Mouse (Mus musculus): ENCODE data around the gene Tldc1.

DNA sequence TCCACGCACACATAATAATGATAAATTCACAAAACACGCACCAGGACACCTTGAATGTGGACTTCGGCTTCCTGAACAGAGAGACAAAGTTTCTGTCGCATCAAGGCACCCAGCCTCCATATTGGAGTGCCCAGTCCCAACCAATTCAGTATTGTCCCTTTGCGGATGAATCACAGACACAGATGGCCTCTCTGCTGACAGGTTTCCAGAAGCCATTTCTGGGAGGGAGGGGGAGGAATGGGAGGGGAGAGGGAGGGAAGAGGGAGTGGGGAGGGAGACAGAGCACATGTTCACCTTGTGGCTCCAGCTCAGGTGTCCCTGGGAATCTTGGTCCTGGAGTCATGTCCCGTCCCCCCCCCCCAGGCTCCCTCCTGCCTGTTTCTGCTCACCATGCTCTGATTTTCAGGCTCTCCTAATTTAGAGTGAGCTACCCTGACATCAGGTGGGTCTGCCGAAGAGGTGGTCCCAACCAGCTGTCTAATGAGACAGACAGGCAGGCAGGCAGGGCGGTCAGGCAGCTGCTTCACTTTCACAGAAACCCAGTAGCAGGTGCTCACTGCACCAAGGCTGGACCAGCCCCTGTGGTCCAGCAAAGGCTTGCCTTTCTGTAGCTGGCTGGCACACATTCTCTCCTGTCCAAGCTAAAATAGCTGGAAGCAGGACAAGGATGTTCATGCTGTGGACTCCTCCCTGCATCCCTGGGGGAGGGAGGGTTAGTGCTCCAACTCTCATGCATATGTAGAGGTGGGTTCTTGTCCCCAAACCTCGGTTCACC lies 10.6 kb upstream of the Tldc1 start:
- TF ChIP-seq CTCF (IDR thresholded peaks at IDR 0.05; ENCODE audit: low read depth) (no peak), EP300 (optimal IDR thresholded peaks at IDR 0.05) (no peak)
